Mouse (Mus musculus) cerebellum, adult 2 months (tissue): Measurements from ENCODE around the gene Kifc5b.

Experiments
- CTCF ChIP-seq: fragments of 200-500 bp; IDR thresholded peaks from 2 replicates; pipeline ENCODE4 v1.5.1; 2011; ENCODE audit warnings: low read depth, mild to moderate bottlenecking, control low read depth, low read length, moderate library complexity, borderline replicate concordance; ENCODE audit not compliant: insufficient read depth
- POLR2A ChIP-seq: fragments of 200-500 bp; IDR thresholded peaks from 2 replicates; pipeline ENCODE4 v1.6.1; 2011; ENCODE audit warnings: low read length, control low read depth, borderline replicate concordance; ENCODE audit not compliant: insufficient read depth

- TF ChIP-seq CTCF (no peak), POLR2A (peak; percentile 98)
Observed at GRCm38 (mm10) chr17:26932839-26933398, 16.0 kb downstream of the Kifc5b start, which contains the start of gene Phf1.
